Mouse (Mus musculus): Measurements from ENCODE around the gene 4930564D02Rik. TPM values are rescaled to one million over a fixed set of nuclear protein-coding genes. Genes with fewer than 3 reads are reported as not detected.

Gene 4930564D02Rik
- polyA plus RNA-seq, 1 experiment from 2014 or later, result not detected

DNA sequence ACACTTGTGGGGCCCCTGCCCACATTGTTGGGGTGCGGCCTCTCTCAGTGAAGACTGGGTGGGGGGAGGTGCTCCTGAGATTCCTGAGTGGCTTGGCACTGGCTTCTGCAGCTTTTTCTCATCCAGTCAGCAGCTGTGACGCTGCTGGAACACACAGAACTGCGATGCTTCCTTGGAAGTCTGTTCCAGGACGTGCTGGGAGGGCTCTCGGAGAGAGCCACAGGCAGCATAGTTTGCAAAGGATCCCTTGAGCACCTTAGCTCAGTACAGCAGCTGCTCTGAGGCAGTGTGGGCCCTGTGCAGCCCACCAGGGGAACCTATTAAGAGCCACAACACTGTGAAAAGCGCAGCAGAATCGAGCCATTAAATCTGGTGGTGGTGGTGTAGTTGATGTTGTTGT, 61.2 kb downstream of the 4930564D02Rik start:
- Histone ChIP-seq H3K27me3 (replicated peaks; ENCODE audit: control insufficient read depth, insufficient read depth, low read length) (no peaks in the 10 kb centered on the region), H3K36me3 (ENCODE audit: control insufficient read depth, insufficient read depth, low read length) (no peaks in the 10 kb centered on the region), H3K9ac (ENCODE audit: low read depth, low read length) (no peak overlapping the region), H3K27ac (ENCODE audit: low read length) (peak overlapping the region; percentile 62), H3K4me3 (ENCODE audit: low read length) (no peak overlapping the region), H3K9me3 (ENCODE audit: control insufficient read depth, low read length) (no peaks in the 10 kb centered on the region), H3K4me2 (ENCODE audit: low read depth, low read length) (no peak overlapping the region), H3K4me1 (ENCODE audit: control insufficient read depth, insufficient read depth, low read length) (no peaks in the 10 kb centered on the region)
- 42% methylated on average over 7 of the region's 7 CpGs for WGBS
- peak; percentile 40; the same call in 1 of the 2 replicates for ATAC-seq

Other genes with a start within 250 kb of the 4930564D02Rik start
- 139 and 161 TPM in 2 replicates for gene Mov10, start 248.3 kb upstream of the 4930564D02Rik start, polyA plus RNA-seq (2015; fragmentation: Nextera tagmentation; extraction: Ambion mirVana)
- 37.0 and 37.8 TPM in 2 replicates for gene St7l, start 202.8 kb upstream of the 4930564D02Rik start, polyA plus RNA-seq (2015; fragmentation: Nextera tagmentation; extraction: Ambion mirVana)
- 200 TPM in 2 replicates for gene Capza1, start 202.3 kb upstream of the 4930564D02Rik start, polyA plus RNA-seq (2015; fragmentation: Nextera tagmentation; extraction: Ambion mirVana)
- gene Wnt2b, start 104.9 kb upstream of the 4930564D02Rik start, polyA plus RNA-seq (2015; fragmentation: Nextera tagmentation; extraction: Ambion mirVana), result 1.3 and 1.5 TPM in 2 replicates
- 17.7 and 19.0 TPM in 2 replicates for gene Cttnbp2nl, start 13.7 kb upstream of the 4930564D02Rik start, polyA plus RNA-seq (2015; fragmentation: Nextera tagmentation; extraction: Ambion mirVana)

Data from intestine, embryonic 16.5 days (tissue).